Mouse (Mus musculus): Measurements from ENCODE around the gene Trim16. TPM values are rescaled to one million over a fixed set of nuclear protein-coding genes. Genes with fewer than 3 reads are reported as not detected.
A peak's percentile ranks its signal among the peaks of the same experiment; 100 is the strongest.

Gene Trim16
- total RNA-seq, 4 experiments from 2014 or later, result 35.0 to 46.2 (median 37.3) TPM

GRCm38 (mm10) chr11:62827911-62828310 is 7.9 kb downstream of the Trim16 start:
- DNase-seq (ENCODE audit: low spot score in 2 of 2), result peak; percentile 37 to 54

- DNase-seq (ENCODE audit: low spot score in 2 of 2), result no peak
Observed at GRCm38 (mm10) chr11:62830387-62830786, 10.4 kb downstream of the Trim16 start.

GRCm38 (mm10) chr11:62831906-62832305 is 11.9 kb downstream of the Trim16 start:
- DNase-seq (ENCODE audit: low spot score in 2 of 2), result no peak

GRCm38 (mm10) chr11:62844562-62844961 is 24.5 kb downstream of the Trim16 start:
- no peak for DNase-seq (ENCODE audit: low spot score in 2 of 2)

- no peak for DNase-seq (ENCODE audit: low spot score in 2 of 2)
Observed at GRCm38 (mm10) chr11:62845730-62846129, 25.7 kb downstream of the Trim16 start.

GRCm38 (mm10) chr11:62846961-62847654 is 27.1 kb downstream of the Trim16 start, which contains the start of gene Fbxw10:
Gene Fbxw10, plus strand, starts transcription at chr11:62847069.
- DNase-seq (ENCODE audit: low spot score in 2 of 2), result no peak

GRCm38 (mm10) chr11:62847655-62848191 is 27.7 kb downstream of the Trim16 start:
- DNase-seq (ENCODE audit: low spot score in 2 of 2), result no peak

GRCm38 (mm10) chr11:62848301-62848700 is 28.3 kb downstream of the Trim16 start:
- DNase-seq (ENCODE audit: low spot score in 2 of 2), result no peak

GRCm38 (mm10) chr11:62851199-62851598 is 31.2 kb downstream of the Trim16 start:
- no peak for DNase-seq (ENCODE audit: low spot score in 2 of 2)

- DNase-seq (ENCODE audit: low spot score in 2 of 2), result no peak
Observed at GRCm38 (mm10) chr11:62853334-62853733, 33.3 kb downstream of the Trim16 start.

- DNase-seq (ENCODE audit: low spot score in 2 of 2), result no peak
Observed at GRCm38 (mm10) chr11:62865562-62865961, 45.5 kb downstream of the Trim16 start.

- no peak for DNase-seq (ENCODE audit: low spot score in 2 of 2)
Observed at GRCm38 (mm10) chr11:62866685-62867084, 46.7 kb downstream of the Trim16 start.

- no peak for DNase-seq (ENCODE audit: low spot score in 2 of 2)
Observed at GRCm38 (mm10) chr11:62869201-62869600, 49.2 kb downstream of the Trim16 start.

- no peak for DNase-seq (ENCODE audit: low spot score in 2 of 2)
Observed at GRCm38 (mm10) chr11:62869715-62870371, 49.8 kb downstream of the Trim16 start.

GRCm38 (mm10) chr11:62873479-62873878 is 53.4 kb downstream of the Trim16 start:
- no peak for DNase-seq (ENCODE audit: low spot score in 2 of 2)

GRCm38 (mm10) chr11:62875696-62876095 is 55.7 kb downstream of the Trim16 start:
- DNase-seq (ENCODE audit: low spot score in 2 of 2), result no peak

GRCm38 (mm10) chr11:62876445-62876844 is 56.4 kb downstream of the Trim16 start:
- DNase-seq (ENCODE audit: low spot score in 2 of 2), result no peak

GRCm38 (mm10) chr11:62877391-62877790 is 57.4 kb downstream of the Trim16 start:
- DNase-seq (ENCODE audit: low spot score in 2 of 2), result no peak

GRCm38 (mm10) chr11:62878728-62879127 is 58.7 kb downstream of the Trim16 start:
- no peak for DNase-seq (ENCODE audit: low spot score in 2 of 2)

- DNase-seq (ENCODE audit: low spot score in 2 of 2), result peak; percentile 97
Observed at GRCm38 (mm10) chr11:62879220-62880048, 59.4 kb downstream of the Trim16 start, which contains the start of gene Tvp23b. Gene Tvp23b, plus strand, starts transcription at chr11:62879455.

- no peak for DNase-seq (ENCODE audit: low spot score in 2 of 2)
Observed at GRCm38 (mm10) chr11:62883407-62883806, 63.4 kb downstream of the Trim16 start.

GRCm38 (mm10) chr11:62885323-62885722 is 65.3 kb downstream of the Trim16 start:
- DNase-seq (ENCODE audit: low spot score in 2 of 2), result no peak
